Mouse (Mus musculus) forebrain, embryonic 12.5 days (tissue): ENCODE data around the gene Rtn4rl1. TPM values are rescaled to one million over a fixed set of nuclear protein-coding genes. Genes with fewer than 3 reads are reported as not detected.

ENCODE experiments used
- ATAC-seq: fragments of 200-750 bp; cut with Nextera tagmentation; 2 replicates; pipeline ENCODE4 v1.8.0; 2017; ENCODE audit warnings: moderate TSS enrichment; ENCODE audit not compliant: low FRiP score
- H3K27ac ChIP-seq: fragments of 300-500 bp; sonication (generic); 2 replicates; pipeline ENCODE4 v1.5.1; 2016; ENCODE audit warnings: mild to moderate bottlenecking
- H3K27me3 ChIP-seq: fragments of 300-500 bp; sonication (generic); 2 replicates; pipeline ENCODE4 v1.6.1; 2016; ENCODE audit warnings: mild to moderate bottlenecking
- H3K36me3 ChIP-seq: fragments of 300-500 bp; sonication (generic); replicated peaks from 2 replicates; pipeline ENCODE4 v1.6.1; 2016; ENCODE audit warnings: mild to moderate bottlenecking
- H3K4me1 ChIP-seq: fragments of 300-500 bp; sonication (generic); 2 replicates; pipeline ENCODE4 v1.6.1; 2016
- H3K4me2 ChIP-seq: fragments of 300-500 bp; sonication (generic); 2 replicates; pipeline ENCODE4 v1.6.1; 2016; ENCODE audit warnings: mild to moderate bottlenecking, moderate library complexity
- H3K4me3 ChIP-seq: fragments of 300-500 bp; sonication (generic); replicated peaks from 2 replicates; pipeline ENCODE4 v1.5.1; 2016; ENCODE audit warnings: mild to moderate bottlenecking
- H3K9ac ChIP-seq: fragments of 300-500 bp; sonication (generic); 2 replicates; pipeline ENCODE4 v1.6.1; 2016; ENCODE audit warnings: mild to moderate bottlenecking
- H3K9me3 ChIP-seq: fragments of 300-500 bp; sonication (generic); 2 replicates; pipeline ENCODE4 v1.6.1; 2016
- WGBS: fragments of 180-500 bp; shearing (Covaris S2); methylation state at CpG from one replicate; pipeline ENCODE4 v1.1.7; 2016; 5-methylcytosine and 5-hydroxymethylcytosine counted together
- polyA plus RNA-seq: library from polyadenylated mRNA; unstranded; fragments of >200 nt; fragmentation: Nextera tagmentation; extraction: Ambion mirVana; gene quantifications from 2 replicates; pipeline ENCODE4 v1.2.1, GENCODE M21; 2016

The Rtn4rl1 gene
- polyA plus RNA-seq, 1 experiment from 2014 or later, result 1.7 TPM

DNA sequence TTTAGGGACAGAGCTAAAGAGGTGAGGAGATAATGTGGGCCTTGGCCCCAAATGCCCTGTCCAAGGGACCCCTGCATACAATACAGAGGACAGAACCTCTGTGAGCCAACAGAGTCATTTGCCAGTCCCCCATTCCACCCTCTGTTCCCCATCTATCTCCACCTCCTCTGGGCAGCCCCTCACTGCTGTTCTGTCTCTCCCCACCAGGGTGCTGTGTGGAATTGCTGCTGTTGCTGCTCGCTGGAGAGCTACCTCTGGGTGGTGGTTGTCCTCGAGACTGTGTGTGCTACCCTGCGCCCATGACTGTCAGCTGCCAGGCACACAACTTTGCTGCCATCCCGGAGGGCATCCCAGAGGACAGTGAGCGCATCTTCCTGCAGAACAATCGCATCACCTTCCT is 71.0 kb downstream of the Rtn4rl1 start:
- Histone ChIP-seq H3K9ac (no peak overlapping the region), H3K27me3 (peaks cover 17% of the 10 kb centered on the region; the same call in 1 of the 2 replicates), H3K27ac (peak overlapping the region; percentile 75; the same call in 1 of the 2 replicates), H3K4me2 (no peak overlapping the region), H3K4me3 (no peak overlapping the region), H3K4me1 (peaks cover 43% of the 10 kb centered on the region), H3K36me3 (no peaks in the 10 kb centered on the region), H3K9me3 (no peaks in the 10 kb centered on the region)
- WGBS, result 86% methylated on average over 6 of the region's 6 CpGs
- no peak for ATAC-seq

DNA sequence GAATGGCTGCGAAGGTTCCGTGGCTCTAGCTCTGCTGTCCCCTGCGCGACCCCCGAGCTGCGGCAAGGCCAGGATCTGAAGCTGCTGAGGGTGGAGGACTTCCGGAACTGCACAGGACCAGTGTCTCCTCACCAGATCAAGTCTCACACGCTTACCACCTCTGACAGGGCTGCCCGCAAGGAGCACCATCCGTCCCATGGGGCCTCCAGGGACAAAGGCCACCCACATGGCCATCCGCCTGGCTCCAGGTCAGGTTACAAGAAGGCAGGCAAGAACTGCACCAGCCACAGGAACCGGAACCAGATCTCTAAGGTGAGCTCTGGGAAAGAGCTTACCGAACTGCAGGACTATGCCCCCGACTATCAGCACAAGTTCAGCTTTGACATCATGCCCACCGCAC is 72.0 kb downstream of the Rtn4rl1 start:
- H3K4me1 ChIP-seq, result peaks cover 38% of the 10 kb centered on the region
- H3K9ac ChIP-seq, result no peak overlapping the region
- peaks cover 16% of the 10 kb centered on the region; the same call in 1 of the 2 replicates for H3K27me3 ChIP-seq
- no peak overlapping the region for H3K27ac ChIP-seq
- H3K36me3 ChIP-seq, result no peaks in the 10 kb centered on the region
- no peak overlapping the region for H3K4me2 ChIP-seq
- no peak for ATAC-seq
- 61% methylated on average over 15 of the region's 15 CpGs for WGBS
- H3K4me3 ChIP-seq, result no peak overlapping the region
- H3K9me3 ChIP-seq, result no peaks in the 10 kb centered on the region

DNA sequence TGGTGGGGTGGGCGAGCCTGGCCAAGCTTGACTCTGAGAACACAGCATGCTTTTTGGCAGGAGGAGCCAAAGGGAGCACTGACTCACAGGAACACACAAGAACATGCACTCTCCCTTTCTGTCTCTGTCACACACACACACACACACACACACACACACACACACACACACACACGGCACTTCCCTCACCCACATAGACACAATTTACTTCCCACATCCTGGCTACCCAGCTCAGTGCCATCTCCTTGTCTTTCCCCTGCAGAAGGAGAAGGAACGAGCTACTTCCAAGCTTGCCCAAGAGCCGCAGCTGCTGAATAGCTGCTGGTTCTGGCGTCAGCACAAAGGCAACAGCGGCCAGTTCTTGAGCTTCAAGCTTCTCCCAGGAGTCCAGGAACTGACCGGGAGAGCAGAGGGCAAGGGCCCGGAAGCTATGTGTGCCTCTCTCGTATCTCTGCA is 74.3 kb downstream of the Rtn4rl1 start:
- H3K9ac ChIP-seq, result no peak overlapping the region

DNA sequence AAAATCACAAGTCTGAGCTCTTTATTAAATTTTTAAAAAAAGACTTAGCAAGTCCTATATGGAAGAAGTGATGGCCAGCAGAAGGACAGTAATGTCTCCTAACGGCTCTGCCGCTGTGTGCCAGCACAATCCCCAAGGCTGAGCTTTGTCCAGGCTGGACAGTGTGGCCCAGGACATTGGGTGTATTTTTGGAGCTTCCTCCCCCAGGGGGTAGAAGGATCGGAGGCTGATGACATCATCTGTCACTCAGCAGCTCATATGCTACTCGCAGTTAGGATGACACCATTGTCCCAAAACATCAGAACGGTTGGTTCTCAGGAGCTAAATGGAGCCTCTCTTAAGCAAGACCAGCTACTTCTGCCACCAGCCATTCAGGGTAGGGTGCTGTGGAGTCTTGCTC is 74.9 kb downstream of the Rtn4rl1 start:
- 84% methylated on average over 5 of the region's 5 CpGs for WGBS
- peaks cover 24% of the 10 kb centered on the region for H3K4me1 ChIP-seq
- no peak overlapping the region for H3K4me2 ChIP-seq
- H3K36me3 ChIP-seq, result no peaks in the 10 kb centered on the region
- H3K9ac ChIP-seq, result no peak overlapping the region
- ATAC-seq, result no peak
- no peak overlapping the region for H3K27ac ChIP-seq
- H3K9me3 ChIP-seq, result no peaks in the 10 kb centered on the region
- H3K27me3 ChIP-seq, result peaks cover 19% of the 10 kb centered on the region; the same call in 1 of the 2 replicates
- H3K4me3 ChIP-seq, result no peak overlapping the region

More for the DNA sequence above, 74.3 kb downstream of the Rtn4rl1 start:
- Histone ChIP-seq H3K36me3 (no peaks in the 10 kb centered on the region), H3K27ac (no peak overlapping the region), H3K27me3 (peaks cover 22% of the 10 kb centered on the region; the same call in 1 of the 2 replicates), H3K4me2 (no peak overlapping the region), H3K4me1 (peaks cover 25% of the 10 kb centered on the region), H3K9me3 (no peaks in the 10 kb centered on the region), H3K4me3 (no peak overlapping the region)
- no peak for ATAC-seq
- 63% methylated on average over 9 of the region's 9 CpGs for WGBS

DNA sequence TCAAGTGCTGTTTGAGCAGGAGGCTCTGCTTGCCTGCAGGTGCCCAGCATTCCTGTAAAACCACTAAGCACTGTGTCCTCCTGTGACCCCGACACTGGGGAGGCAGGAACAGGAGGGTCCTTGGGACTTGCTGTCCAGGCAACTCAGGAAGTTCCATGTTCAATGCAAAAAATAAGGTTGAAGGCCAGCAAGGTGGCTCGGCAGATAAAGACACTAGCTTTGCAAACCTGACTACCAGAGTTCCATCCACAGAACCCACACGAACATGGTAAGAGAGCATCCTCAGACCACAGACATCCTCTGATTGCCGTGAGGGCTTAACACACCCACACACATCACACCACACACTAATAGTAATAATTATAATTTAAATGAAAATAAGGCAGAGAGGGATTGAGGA is 75.6 kb downstream of the Rtn4rl1 start:
- no peak overlapping the region for H3K4me2 ChIP-seq
- no peak for ATAC-seq
- no peaks in the 10 kb centered on the region for H3K9me3 ChIP-seq
- no peak overlapping the region for H3K9ac ChIP-seq
- WGBS, result 85% methylated on average over 4 of the region's 4 CpGs
- no peak overlapping the region for H3K4me3 ChIP-seq
- peaks cover 20% of the 10 kb centered on the region; the same call in 1 of the 2 replicates for H3K27me3 ChIP-seq
- H3K27ac ChIP-seq, result no peak overlapping the region
- no peaks in the 10 kb centered on the region for H3K36me3 ChIP-seq
- peaks cover 22% of the 10 kb centered on the region for H3K4me1 ChIP-seq

DNA sequence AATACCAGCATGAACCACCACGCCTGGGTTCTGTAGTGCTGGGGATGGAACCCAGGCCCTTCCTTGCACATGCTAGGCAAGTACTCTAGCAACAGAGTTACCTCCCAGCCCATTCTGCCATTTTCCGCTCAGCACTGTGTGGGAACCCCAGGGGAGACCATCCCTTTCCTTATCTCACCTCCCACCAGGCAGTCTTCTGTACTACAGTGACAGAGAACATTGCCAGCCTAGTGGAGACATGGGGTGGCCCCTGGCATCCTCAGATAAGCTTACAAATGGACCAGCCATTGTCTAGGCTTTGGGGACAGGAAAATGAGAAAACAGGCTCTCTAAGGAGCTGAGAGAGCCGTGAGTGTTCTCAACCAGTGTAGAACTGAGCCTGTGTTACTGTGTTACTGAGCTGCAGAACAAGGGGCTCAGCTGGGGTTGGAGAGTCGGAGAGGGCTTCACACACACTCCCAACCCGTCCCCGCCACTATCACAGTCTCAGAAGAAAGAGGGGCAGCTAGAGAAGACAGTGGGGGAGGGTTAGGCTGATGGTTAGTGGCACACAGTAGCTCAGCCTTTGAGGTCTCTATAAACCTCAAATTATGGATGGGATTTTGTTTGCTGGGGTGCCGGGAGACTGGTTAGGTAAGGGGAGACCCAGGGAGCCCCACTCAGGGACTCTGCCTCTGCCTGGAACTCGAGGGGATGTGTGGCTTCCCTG is 76.8 kb downstream of the Rtn4rl1 start:
- ATAC-seq, result no peak
- Histone ChIP-seq H3K4me2 (no peak overlapping the region), H3K27ac (no peak overlapping the region), H3K36me3 (no peaks in the 10 kb centered on the region), H3K27me3 (peaks cover 25% of the 10 kb centered on the region), H3K9ac (no peak overlapping the region), H3K4me3 (no peak overlapping the region), H3K9me3 (no peaks in the 10 kb centered on the region), H3K4me1 (peaks cover 35% of the 10 kb centered on the region)
- 66% methylated on average over 8 of the region's 8 CpGs for WGBS

DNA sequence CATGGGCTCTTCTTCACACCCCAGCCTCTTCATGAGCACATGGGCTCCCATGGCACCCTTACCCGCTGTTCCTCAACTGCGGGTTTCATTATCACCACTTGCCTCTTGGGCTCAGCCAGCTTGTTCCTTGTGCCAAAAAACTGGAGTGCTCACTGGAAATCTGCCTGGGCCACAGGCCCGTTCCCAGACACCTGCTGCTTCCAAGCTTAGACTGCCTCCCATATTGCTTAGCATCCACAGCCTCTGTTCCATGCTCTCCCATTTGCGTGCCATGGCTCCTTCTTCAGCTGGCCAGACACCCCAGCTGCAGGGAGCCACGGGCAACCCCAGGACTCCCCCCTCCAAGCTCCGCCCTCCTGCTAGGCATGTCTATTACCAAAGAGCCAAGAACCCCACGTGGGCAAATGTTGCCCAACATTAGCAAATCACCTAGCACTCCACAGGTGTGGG is 77.4 kb downstream of the Rtn4rl1 start:
- H3K4me1 ChIP-seq, result peaks cover 36% of the 10 kb centered on the region
- no peak overlapping the region for H3K4me3 ChIP-seq
- WGBS, result 62% methylated on average over 7 of the region's 7 CpGs
- no peak overlapping the region for H3K27ac ChIP-seq
- H3K36me3 ChIP-seq, result no peaks in the 10 kb centered on the region
- no peak overlapping the region for H3K9ac ChIP-seq
- peaks cover 22% of the 10 kb centered on the region for H3K27me3 ChIP-seq
- ATAC-seq, result no peak
- H3K9me3 ChIP-seq, result no peaks in the 10 kb centered on the region
- no peak overlapping the region for H3K4me2 ChIP-seq

DNA sequence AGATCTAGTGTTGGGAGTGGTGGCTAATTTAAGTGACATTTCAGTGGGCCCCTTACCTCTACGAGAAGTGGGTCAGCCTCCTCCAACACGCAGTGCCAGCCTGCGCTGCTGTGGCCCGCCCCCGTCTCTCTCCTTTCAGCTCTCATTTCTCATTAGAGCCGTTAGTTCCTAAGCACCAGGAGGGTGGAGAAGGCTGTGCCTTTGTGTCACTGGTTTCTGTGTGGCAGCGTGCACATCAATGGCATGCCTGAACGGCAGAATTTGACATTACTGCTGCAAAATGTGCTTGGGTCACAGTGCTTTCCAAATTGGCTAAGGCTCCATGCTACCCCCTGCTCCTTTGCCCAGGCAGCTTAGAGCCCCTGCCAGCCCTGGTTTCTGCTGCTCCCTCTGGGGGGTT is 79.9 kb downstream of the Rtn4rl1 start:
- H3K9ac ChIP-seq, result no peak overlapping the region
- peaks cover 33% of the 10 kb centered on the region for H3K4me1 ChIP-seq
- H3K4me2 ChIP-seq, result peak overlapping the region; percentile 20; the same call in 1 of the 2 replicates
- no peaks in the 10 kb centered on the region for H3K36me3 ChIP-seq
- peak overlapping the region; percentile 71; the same call in 1 of the 2 replicates for H3K27ac ChIP-seq
- peaks cover 22% of the 10 kb centered on the region for H3K27me3 ChIP-seq
- H3K9me3 ChIP-seq, result no peaks in the 10 kb centered on the region
- ATAC-seq, result peak; percentile 66; the same call in 1 of the 2 replicates
- 5% methylated on average over 8 of the region's 8 CpGs for WGBS
- H3K4me3 ChIP-seq, result no peak overlapping the region

DNA sequence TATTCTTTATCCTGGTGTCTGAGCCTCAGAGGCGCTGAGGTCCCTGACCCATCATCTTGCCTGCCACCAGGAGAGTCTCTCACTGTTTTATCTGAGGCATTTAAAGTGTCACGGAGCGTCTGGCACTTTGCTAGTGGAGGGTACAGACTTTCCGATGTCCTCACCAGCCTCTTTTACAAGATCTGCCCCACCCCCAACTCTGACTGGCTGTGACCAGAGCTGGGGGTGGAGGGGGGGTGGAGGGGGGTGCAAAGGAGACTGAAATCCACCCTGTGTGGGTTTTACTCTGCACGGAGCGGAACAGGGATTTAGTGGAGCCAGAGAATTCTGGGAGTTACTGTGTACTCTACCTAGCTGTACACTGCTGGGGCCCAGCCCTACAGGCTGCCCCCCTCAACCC is 81.5 kb downstream of the Rtn4rl1 start:
- no peak overlapping the region for H3K4me2 ChIP-seq
- H3K9ac ChIP-seq, result no peak overlapping the region
- H3K4me1 ChIP-seq, result peaks cover 49% of the 10 kb centered on the region
- no peaks in the 10 kb centered on the region for H3K36me3 ChIP-seq
- ATAC-seq, result no peak
- H3K27me3 ChIP-seq, result peaks cover 28% of the 10 kb centered on the region
- 38% methylated on average over 6 of the region's 6 CpGs for WGBS
- no peak overlapping the region for H3K4me3 ChIP-seq
- no peak overlapping the region for H3K27ac ChIP-seq
- no peaks in the 10 kb centered on the region for H3K9me3 ChIP-seq

DNA sequence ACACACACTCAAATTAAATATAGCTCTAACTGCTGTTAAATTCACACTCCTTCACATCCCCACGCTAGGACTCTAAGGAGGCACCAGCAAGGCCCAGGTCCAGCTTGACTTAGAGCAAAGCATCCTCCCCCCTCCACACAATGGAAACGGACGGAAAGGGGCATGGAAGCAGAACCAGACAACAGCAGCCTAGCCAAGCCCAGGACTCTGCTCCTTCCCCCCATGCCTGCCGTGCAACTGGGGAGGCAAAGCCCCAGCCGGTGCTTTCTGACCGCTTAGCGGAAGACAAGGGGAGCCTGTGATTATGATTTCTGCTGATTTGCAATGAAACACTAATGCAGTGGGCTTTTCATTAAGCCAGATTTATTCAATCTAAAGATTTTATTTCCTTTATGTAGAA is 84.5 kb downstream of the Rtn4rl1 start:
- no peak overlapping the region for H3K9ac ChIP-seq

DNA sequence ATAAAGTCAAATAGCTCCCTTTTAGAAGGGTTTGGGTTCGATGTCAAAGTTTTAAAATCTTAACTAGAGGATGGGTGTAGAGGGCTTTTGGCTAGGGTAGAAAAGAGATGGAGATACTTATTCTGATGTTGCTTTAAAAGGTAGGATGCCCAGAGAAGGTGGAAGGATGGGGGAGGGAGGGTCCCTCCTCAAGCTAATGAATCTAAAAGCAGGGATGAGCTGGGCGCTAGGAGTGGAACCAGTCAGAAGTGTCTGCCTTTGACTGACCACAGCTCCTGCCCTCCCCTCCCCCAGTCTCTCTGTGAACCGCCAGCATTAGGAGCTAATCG is 85.4 kb downstream of the Rtn4rl1 start:
- H3K27me3 ChIP-seq, result peaks cover 52% of the 10 kb centered on the region
- H3K4me3 ChIP-seq, result peak overlapping the region; percentile 20; the same call in 1 of the 2 replicates
- no peak for ATAC-seq
- H3K4me2 ChIP-seq, result peak overlapping the region; percentile 47
- 0 out of 2 replicates have a peak overlapping the region, but pooled peaks have one; percentile 8 for H3K27ac ChIP-seq
- 10% methylated on average over 4 of the region's 4 CpGs for WGBS
- H3K9me3 ChIP-seq, result no peaks in the 10 kb centered on the region
- no peaks in the 10 kb centered on the region for H3K36me3 ChIP-seq
- peak overlapping the region; percentile 33; the same call in 1 of the 2 replicates for H3K9ac ChIP-seq
- peaks cover 63% of the 10 kb centered on the region for H3K4me1 ChIP-seq

More for the DNA sequence above, 84.5 kb downstream of the Rtn4rl1 start:
- Histone ChIP-seq H3K36me3 (no peaks in the 10 kb centered on the region), H3K9me3 (no peaks in the 10 kb centered on the region), H3K4me1 (peaks cover 71% of the 10 kb centered on the region), H3K4me2 (no peak overlapping the region), H3K27me3 (peaks cover 45% of the 10 kb centered on the region), H3K27ac (no peak overlapping the region), H3K4me3 (no peak overlapping the region)
- ATAC-seq, result no peak
- 33% methylated on average over 7 of the region's 7 CpGs for WGBS

DNA sequence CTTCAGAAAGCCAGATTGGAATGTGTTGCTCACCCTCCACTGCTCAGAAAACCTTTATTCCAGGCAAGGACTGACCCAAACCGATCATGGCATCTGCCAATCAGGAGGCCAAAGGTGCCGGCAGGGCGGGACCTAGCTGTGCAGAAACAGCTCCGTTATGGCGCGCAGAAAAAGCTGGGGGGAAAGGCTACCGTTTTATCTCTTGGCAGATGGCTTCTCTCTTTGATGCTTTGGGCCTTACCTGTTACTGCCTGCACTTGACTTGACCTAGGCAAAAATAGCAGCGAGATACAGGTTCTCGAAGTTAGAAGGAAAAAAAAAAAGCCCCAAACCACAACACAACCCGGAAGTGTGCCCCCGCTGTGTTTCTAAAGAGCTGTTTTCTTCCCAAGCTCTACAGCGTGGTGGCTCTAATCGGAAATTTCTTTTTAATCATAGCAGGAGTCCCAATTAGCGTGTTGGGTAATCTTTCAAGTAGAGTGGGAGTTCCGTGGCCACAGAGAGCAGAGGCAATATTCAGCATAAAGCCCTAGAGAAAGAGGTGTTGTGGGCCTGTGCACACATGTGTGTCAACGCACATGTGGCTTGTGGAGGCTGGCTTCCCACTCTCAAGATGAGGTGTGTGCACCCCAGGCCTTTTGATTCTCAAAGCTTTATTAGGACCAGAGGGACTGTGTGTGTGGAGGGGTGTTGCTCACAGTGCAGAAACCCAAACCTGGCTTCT is 85.9 kb downstream of the Rtn4rl1 start:
- H3K4me3 ChIP-seq, result peak overlapping the region; percentile 20; the same call in 1 of the 2 replicates
- peaks cover 48% of the 10 kb centered on the region for H3K27me3 ChIP-seq
- 0 out of 2 replicates have a peak overlapping the region, but pooled peaks have one; percentile 8 for H3K27ac ChIP-seq
- H3K9me3 ChIP-seq, result no peaks in the 10 kb centered on the region
- H3K36me3 ChIP-seq, result no peaks in the 10 kb centered on the region
- H3K4me2 ChIP-seq, result peak overlapping the region; percentile 47
- H3K9ac ChIP-seq, result peak overlapping the region; percentile 33; the same call in 1 of the 2 replicates
- no peak; the same call in 1 of the 2 replicates for ATAC-seq
- 2% methylated on average over 16 of the region's 16 CpGs for WGBS
- H3K4me1 ChIP-seq, result peaks cover 59% of the 10 kb centered on the region
